Mouse (Mus musculus) testis, postnatal 14 days (tissue): ENCODE results near the gene Zfand3.

Experiments used
- DNase-seq: peaks from one replicate; pipeline ENCODE4 v3.0.0; 2021; ENCODE audit warnings: low spot score

Zfand3 gene

GRCm38 (mm10) chr17:30004203-30005102 lies at the start of gene Zfand3:
TSS of gene Zfand3 (plus strand) at chr17:30004733.
- DNase-seq = peak; percentile 95

- no peak for DNase-seq
Measured at GRCm38 (mm10) chr17:29955880-29956279, 48.7 kb upstream of the Zfand3 start.

GRCm38 (mm10) chr17:29963730-29964259 lies 40.7 kb upstream of the Zfand3 start:
- no peak for DNase-seq

- no peak for DNase-seq
Measured at GRCm38 (mm10) chr17:29965506-29965905, 39.0 kb upstream of the Zfand3 start.

GRCm38 (mm10) chr17:29970037-29970555 lies 34.4 kb upstream of the Zfand3 start, which contains the start of gene Mdga1:
TSS of gene Mdga1 (minus strand) at chr17:29970087.
- no peak for DNase-seq

GRCm38 (mm10) chr17:29971761-29972432 lies 32.6 kb upstream of the Zfand3 start:
- DNase-seq = no peak

GRCm38 (mm10) chr17:29973226-29973625 lies 31.3 kb upstream of the Zfand3 start:
- DNase-seq = no peak

- DNase-seq = peak; percentile 73
Measured at GRCm38 (mm10) chr17:29975731-29976130, 28.8 kb upstream of the Zfand3 start.

GRCm38 (mm10) chr17:29979020-29979419 lies 25.5 kb upstream of the Zfand3 start:
- no peak for DNase-seq

- peak; percentile 66 for DNase-seq
Measured at GRCm38 (mm10) chr17:29979841-29980240, 24.7 kb upstream of the Zfand3 start.

GRCm38 (mm10) chr17:29981568-29981967 lies 23.0 kb upstream of the Zfand3 start:
- DNase-seq = peak; percentile 48

- DNase-seq = no peak
Measured at GRCm38 (mm10) chr17:29983190-29983589, 21.3 kb upstream of the Zfand3 start.

- no peak for DNase-seq
Measured at GRCm38 (mm10) chr17:29984931-29985330, 19.6 kb upstream of the Zfand3 start.

GRCm38 (mm10) chr17:29985534-29985933 lies 19.0 kb upstream of the Zfand3 start:
- no peak for DNase-seq

- no peak for DNase-seq
Measured at GRCm38 (mm10) chr17:29988141-29988540, 16.4 kb upstream of the Zfand3 start.

- no peak for DNase-seq
Measured at GRCm38 (mm10) chr17:29989653-29990052, 14.9 kb upstream of the Zfand3 start.

- no peak for DNase-seq
Measured at GRCm38 (mm10) chr17:29990136-29990535, 14.4 kb upstream of the Zfand3 start.

- no peak for DNase-seq
Measured at GRCm38 (mm10) chr17:29990845-29991244, 13.7 kb upstream of the Zfand3 start.

- DNase-seq = no peak
Measured at GRCm38 (mm10) chr17:29993488-29993887, 11.0 kb upstream of the Zfand3 start.

- no peak for DNase-seq
Measured at GRCm38 (mm10) chr17:29994011-29994410, 10.5 kb upstream of the Zfand3 start.

GRCm38 (mm10) chr17:29994459-29994858 lies 10.1 kb upstream of the Zfand3 start:
- DNase-seq = no peak

GRCm38 (mm10) chr17:29995986-29996385 lies 8.5 kb upstream of the Zfand3 start:
- no peak for DNase-seq

- DNase-seq = no peak
Measured at GRCm38 (mm10) chr17:29997726-29998125, 6.8 kb upstream of the Zfand3 start.
